Mouse (Mus musculus): ENCODE results near the gene Vars2.

DNA sequence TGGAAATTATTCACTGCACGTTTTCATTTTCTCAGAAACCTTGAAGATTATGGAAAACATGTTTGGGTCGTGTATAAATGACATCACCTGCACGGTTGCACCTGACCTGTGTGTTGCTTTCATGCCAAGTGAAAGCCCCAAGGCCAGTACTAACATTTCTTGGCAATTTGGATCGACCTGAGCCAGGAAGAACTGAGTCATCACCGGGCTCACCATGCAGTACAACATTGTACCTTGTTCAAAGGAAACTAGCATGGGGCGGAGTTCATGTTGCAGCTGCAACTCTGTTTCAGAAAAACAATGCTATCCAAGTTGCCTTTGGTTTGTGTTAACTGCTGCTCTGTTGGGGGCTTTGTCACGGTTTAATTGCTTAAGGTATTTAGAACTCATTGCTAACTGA lies 40.5 kb upstream of the Vars2 start:
- no peak for TF ChIP-seq CTCF (conservative IDR thresholded peaks at IDR 0.05; ENCODE audit: low read length)
- TF ChIP-seq NANOG (IDR thresholded peaks at IDR 0.05; ENCODE audit: borderline replicate concordance, low read length) = peak; percentile 61; the same call in 1 of the 2 replicates
